8 mouse cellular contexts compared by ENCODE assay signal in the genomic region with DNA sequence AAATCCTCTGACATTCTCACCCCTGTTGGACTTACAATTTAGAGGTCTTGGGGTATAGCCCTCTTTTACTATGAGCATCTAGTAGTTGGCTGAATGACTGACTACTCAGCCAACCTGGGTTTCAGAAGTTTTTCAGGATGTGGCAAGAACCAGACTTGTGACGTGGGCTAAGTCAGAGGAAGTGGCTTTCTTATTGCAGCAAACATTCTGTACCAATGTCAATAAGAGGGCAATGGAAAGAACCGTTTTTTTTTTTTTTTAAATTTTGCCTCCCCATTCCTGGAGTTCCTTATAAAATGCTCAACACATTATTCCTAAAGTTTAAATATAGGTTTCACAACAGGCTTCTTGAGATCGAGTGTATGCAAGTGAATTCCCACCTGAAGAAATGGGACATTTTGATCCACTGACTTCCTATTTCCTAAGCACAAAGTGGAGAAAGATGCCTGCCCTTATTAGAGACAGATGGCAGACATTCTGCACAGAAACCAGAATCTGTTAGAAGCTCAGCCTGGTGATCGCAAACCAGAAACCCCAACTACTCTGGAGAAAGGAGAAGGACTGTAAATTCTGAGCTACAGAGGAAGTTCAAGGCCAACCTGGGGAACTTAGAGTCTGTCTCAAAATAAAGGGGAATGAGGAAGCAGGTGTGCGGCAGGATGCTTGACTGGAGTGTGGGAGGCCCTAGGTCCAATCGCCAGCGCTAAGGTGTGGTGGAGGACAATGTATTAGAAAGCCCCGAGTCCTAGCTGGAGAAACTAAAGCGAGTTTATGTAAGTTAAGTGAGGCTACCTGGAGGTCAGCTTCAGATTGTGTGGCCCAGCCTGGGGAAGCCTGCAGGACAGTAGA. TPM values are rescaled to one million over a fixed set of nuclear protein-coding genes. Genes with fewer than 3 reads are reported as not detected.
DNase-seq lines count a peak whose midpoint lies in the region; ATAC-seq and TF ChIP-seq lines count a peak whose summit lies in the region.

No protein-coding gene starts in this region.

- H3K4me1 ChIP-seq in heart, adult 2 months (ENCODE audit: control insufficient read depth, insufficient read depth, low read length): peaks cover 4% of the 10 kb centered on the region
- H3K4me1 ChIP-seq in MEL (ENCODE audit: control insufficient read depth in 1 of 2, insufficient read depth in 2 of 2, low read length in 2 of 2): peaks cover 11 to 37% of the 10 kb centered on the region in 2 experiments
- H3K4me1 ChIP-seq in heart, postnatal 0 days (ENCODE audit: control insufficient read depth, insufficient read depth): peaks cover 35% of the 10 kb centered on the region
- peaks cover 29% of the 10 kb centered on the region for H3K4me1 ChIP-seq in lung, embryonic 15.5 days
- peaks cover 24% of the 10 kb centered on the region for H3K4me1 ChIP-seq in stomach, embryonic 16.5 days (ENCODE audit: control insufficient read depth, insufficient read depth, low read length)

- H3K4me2 ChIP-seq in heart, postnatal 0 days (ENCODE audit: low read depth, low read length): peak overlapping the region; percentile 98
- H3K4me2 ChIP-seq in lung, embryonic 15.5 days: peak overlapping the region; percentile 85
- H3K4me2 ChIP-seq in stomach, embryonic 16.5 days (ENCODE audit: low read depth, low read length): peak overlapping the region; percentile 71

- ATAC-seq in heart, postnatal 0 days (ENCODE audit: insufficient read depth, low read depth): no peak
- ATAC-seq in lung, embryonic 15.5 days (ENCODE audit: borderline replicate concordance, extremely low read depth, low FRiP score, low TSS enrichment): no peak; the same call in 1 of the 2 replicates
- no peak for ATAC-seq in stomach, embryonic 16.5 days (ENCODE audit: insufficient read depth, low FRiP score)

- intact Hi-C loops in heart, adult 2 months (cut with DNase I): loop anchor here (5.0 kb wide), 1 partner anchor 344 kb away; the partner anchor contains the start of gene Rc3h1
- intact Hi-C loops in heart, postnatal 25 days (cut with DNase I): loop anchor here (5.0 kb wide), 1 partner anchor 119 kb away; the partner anchor contains the start of gene Klhl20
- intact Hi-C loops in left cerebral cortex, postnatal 4 days (cut with DNase I): no loop called here

- no peak for TF ChIP-seq RAD21 in MEL (IDR thresholded peaks at IDR 0.05; ENCODE audit: low read depth, low read length)

- no peak for TF ChIP-seq EP300 in heart, adult 2 months (IDR thresholded peaks at IDR 0.05; ENCODE audit: insufficient read depth, low read depth, low read length)
- peak in 1 of 2 experiments; percentile 33; a peak in 2 of 4 replicates for TF ChIP-seq EP300 in MEL (IDR thresholded peaks at IDR 0.05; ENCODE audit: low read depth in 1 of 2, low read length in 2 of 2)
- no peak for TF ChIP-seq EP300 in heart, postnatal 0 days (IDR thresholded peaks at IDR 0.05; ENCODE audit: low read depth)

- H3K27ac ChIP-seq in heart, adult 2 months: no peak overlapping the region
- peak overlapping the region; percentile 81 for H3K27ac ChIP-seq in MEL (ENCODE audit: control insufficient read depth, low read depth, low read length)
- peak overlapping the region; percentile 93; the same call in 1 of the 2 replicates for H3K27ac ChIP-seq in heart, postnatal 0 days (ENCODE audit: low read depth)
- H3K27ac ChIP-seq in lung, embryonic 15.5 days: no peak overlapping the region
- H3K27ac ChIP-seq in stomach, embryonic 16.5 days (ENCODE audit: low read length): peak overlapping the region; percentile 29; the same call in 1 of the 2 replicates

- H3K36me3 ChIP-seq in heart, adult 2 months (ENCODE audit: control insufficient read depth, insufficient read depth, low read length): peaks cover 9% of the 10 kb centered on the region
- peaks cover 7 to 41% of the 10 kb centered on the region in 2 experiments for H3K36me3 ChIP-seq in MEL (ENCODE audit: control insufficient read depth in 1 of 2, insufficient read depth in 2 of 2, low read length in 2 of 2)
- peaks cover 4% of the 10 kb centered on the region for H3K36me3 ChIP-seq in heart, postnatal 0 days (replicated peaks; ENCODE audit: control insufficient read depth, insufficient read depth, low read length)
- H3K36me3 ChIP-seq in lung, embryonic 15.5 days: peaks cover under 1% of the 10 kb centered on the region; the same call in 1 of the 2 replicates
- H3K36me3 ChIP-seq in stomach, embryonic 16.5 days (ENCODE audit: control insufficient read depth, insufficient read depth, low read length): no peaks in the 10 kb centered on the region

- DNase-seq in heart, adult 2 months: no peak
- no peak for DNase-seq in heart, postnatal 25 days (ENCODE audit: low spot score)
- DNase-seq in MEL (ENCODE audit: low read depth, low spot score): peak; percentile 89
- DNase-seq in heart, postnatal 0 days (ENCODE audit: low spot score): no peak
- no peak for DNase-seq in left cerebral cortex, postnatal 4 days
- no peak for DNase-seq in urinary bladder, postnatal 4 days (ENCODE audit: low spot score in 2 of 2)

- H3K9ac ChIP-seq in heart, adult 2 months (ENCODE audit: low read depth, low read length): peak overlapping the region; percentile 19; the same call in 1 of the 2 replicates
- peak overlapping the region; percentile 57 for H3K9ac ChIP-seq in MEL (ENCODE audit: control insufficient read depth, low read depth, low read length, poor library complexity, severe bottlenecking)
- no peak overlapping the region for H3K9ac ChIP-seq in heart, postnatal 0 days (replicated peaks; ENCODE audit: low read depth, low read length)
- H3K9ac ChIP-seq in lung, embryonic 15.5 days: no peak overlapping the region
- H3K9ac ChIP-seq in stomach, embryonic 16.5 days (ENCODE audit: low read length): 0 out of 2 replicates have a peak overlapping the region, but pooled peaks have one; percentile 34

- no peak for TF ChIP-seq POLR2A in heart, adult 2 months (IDR thresholded peaks at IDR 0.05; ENCODE audit: insufficient read depth, low read depth, low read length)
- no peak; a peak in 1 of 4 replicates for TF ChIP-seq POLR2A in MEL (IDR thresholded peaks at IDR 0.05; ENCODE audit: control insufficient read depth in 1 of 2, insufficient read depth in 1 of 2, low read depth in 1 of 2, low read length in 2 of 2, poor library complexity in 1 of 2)

- WGBS in heart, adult 2 months: 66% methylated on average over 9 of the region's 9 CpGs
- 61% methylated on average over 9 of the region's 9 CpGs for WGBS in heart, postnatal 0 days
- 63% methylated on average over 9 of the region's 9 CpGs for WGBS in lung, embryonic 15.5 days
- WGBS in stomach, embryonic 16.5 days: 61% methylated on average over 9 of the region's 9 CpGs

- peak overlapping the region; percentile 85 for H3K4me3 ChIP-seq in heart, adult 2 months
- peak overlapping the region; percentile 40 to 45 for H3K4me3 ChIP-seq in MEL (ENCODE audit: control insufficient read depth in 1 of 2, insufficient read depth in 1 of 2, low read depth in 2 of 2, low read length in 2 of 2)
- H3K4me3 ChIP-seq in heart, postnatal 0 days (ENCODE audit: low read depth, low read length): peak overlapping the region; percentile 94; the same call in 1 of the 2 replicates
- H3K4me3 ChIP-seq in lung, embryonic 15.5 days: peak overlapping the region; percentile 74
- peak overlapping the region; percentile 96 for H3K4me3 ChIP-seq in stomach, embryonic 16.5 days (replicated peaks; ENCODE audit: low read length)

- no peaks in the 10 kb centered on the region for H3K27me3 ChIP-seq in heart, adult 2 months (ENCODE audit: control insufficient read depth, insufficient read depth, low read length)
- H3K27me3 ChIP-seq in MEL (ENCODE audit: control insufficient read depth in 1 of 2, insufficient read depth in 2 of 2, low read length in 2 of 2): no peaks in the 10 kb centered on the region
- H3K27me3 ChIP-seq in heart, postnatal 0 days (ENCODE audit: control insufficient read depth, insufficient read depth, low read length): no peaks in the 10 kb centered on the region
- no peaks in the 10 kb centered on the region for H3K27me3 ChIP-seq in lung, embryonic 15.5 days
- H3K27me3 ChIP-seq in stomach, embryonic 16.5 days (ENCODE audit: control insufficient read depth, insufficient read depth, low read length): no peaks in the 10 kb centered on the region

- no peak for TF ChIP-seq CTCF in heart, adult 2 months (IDR thresholded peaks at IDR 0.05)
- TF ChIP-seq CTCF in MEL (IDR thresholded peaks at IDR 0.05 in 2 of 3, conservative IDR thresholded peaks at IDR 0.05 in 1 of 3; ENCODE audit: control insufficient read depth in 1 of 3, insufficient read depth in 1 of 3, low read depth in 2 of 3, low read length in 3 of 3, poor library complexity in 1 of 3, severe bottlenecking in 1 of 3): no peak
- no peak for TF ChIP-seq CTCF in heart, postnatal 0 days (IDR thresholded peaks at IDR 0.05; ENCODE audit: low read depth)

- H3K9me3 ChIP-seq in MEL (replicated peaks; ENCODE audit: insufficient read depth, low read length): no peaks in the 10 kb centered on the region
- no peaks in the 10 kb centered on the region for H3K9me3 ChIP-seq in heart, postnatal 0 days (replicated peaks; ENCODE audit: control insufficient read depth, low read length)
- H3K9me3 ChIP-seq in lung, embryonic 15.5 days: no peaks in the 10 kb centered on the region
- no peaks in the 10 kb centered on the region for H3K9me3 ChIP-seq in stomach, embryonic 16.5 days (replicated peaks; ENCODE audit: control insufficient read depth, low read length)

- no peaks in the 10 kb centered on the region for H3K79me2 ChIP-seq in heart, adult 2 months (replicated peaks; ENCODE audit: control insufficient read depth, insufficient read depth, low read length)
- H3K79me2 ChIP-seq in MEL (ENCODE audit: control insufficient read depth, insufficient read depth, low read length, poor library complexity): peaks cover 41% of the 10 kb centered on the region

TF ChIP-seq in MEL, 35 proteins besides CTCF, POLR2A, EP300 and RAD21 (continues in another document):
- no peak for TF ChIP-seq TAL1 (IDR thresholded peaks at IDR 0.05; ENCODE audit: low read length)
- 0 out of 2 replicates have a peak, but pooled peaks have one; percentile 11 for TF ChIP-seq ETS1 (IDR thresholded peaks at IDR 0.05; ENCODE audit: low read depth, low read length)
- no peak for TF ChIP-seq BHLHE40 (IDR thresholded peaks at IDR 0.05; ENCODE audit: borderline replicate concordance, low read depth, low read length)

RNA-seq across cellular contexts. Expression of gene Prdx6, which starts 0.6 kb away (rescaled TPM):
- total RNA-seq in heart, adult 2 months (2021): 100 to 1,000 TPM; 284 to 336 TPM
- 186 and 235 TPM in 2 replicates for polyA plus RNA-seq in heart, adult 2 months (2012; rRNA removed)
- 100 to 1,000 TPM; 265 to 283 TPM for total RNA-seq in heart, postnatal 25 days (2021)
- total RNA-seq in MEL (2012; rRNA removed): 155 and 210 TPM in 2 replicates
- 100 to 1,000 TPM in 1 of 2 experiments, not detected in 1; 300 TPM for polyA plus RNA-seq in MEL (2012; ENCODE audit: insufficient read depth in 1 of 2, insufficient read length in 2 of 2, low read depth in 1 of 2, low replicate concordance in 2 of 2, missing spikeins in 1 of 2)
- total RNA-seq in heart, postnatal 0 days (2014; rRNA removed; ENCODE audit: low replicate concordance): 195 and 219 TPM in 2 replicates
- 311 and 322 TPM in 2 replicates for polyA plus RNA-seq in heart, postnatal 0 days (2015; fragmentation: Nextera tagmentation; extraction: Ambion mirVana)
- 529 TPM in 2 replicates for polyA plus RNA-seq in lung, embryonic 15.5 days (2015; fragmentation: Nextera tagmentation; extraction: Ambion mirVana)
- polyA plus RNA-seq in stomach, embryonic 16.5 days (2015; fragmentation: Nextera tagmentation; extraction: Ambion mirVana): 436 and 447 TPM in 2 replicates
- total RNA-seq in left cerebral cortex, postnatal 4 days (2021): 100 to 1,000 TPM in 1 of 2 experiments, 10 to 100 TPM in 1; 97.9 to 112 TPM

Comparison
In these comparisons a context has a peak if more than half of its experiments do, and no peak if none do; other contexts are left out.
1. H3K27ac ChIP-seq: peak in MEL (single experiment), heart, postnatal 0 days (single experiment) and stomach, embryonic 16.5 days (single experiment); none in heart, adult 2 months (single experiment) and lung, embryonic 15.5 days (single experiment).
2. H3K9ac ChIP-seq: peak in heart, adult 2 months (single experiment), MEL (single experiment) and stomach, embryonic 16.5 days (single experiment); none in heart, postnatal 0 days (single experiment) and lung, embryonic 15.5 days (single experiment).
3. H3K4me3 ChIP-seq: peak in every context shown above with its lines; median percentile 96 in stomach, embryonic 16.5 days; 94 in heart, postnatal 0 days; 85 in heart, adult 2 months; 74 in lung, embryonic 15.5 days; 42 in MEL.
4. Peak in every context shown above with its lines, with median percentiles within 50 percentile points of each other: H3K4me2 ChIP-seq.